Mouse (Mus musculus) midbrain, embryonic 16.5 days (tissue): ENCODE measurements at regions not wholly inside any gene's neighbourhood (a gene's known extent, or its start where the extent isn't known, plus 50 kb on each side); places are given as distances from the start of the nearest gene placed in this dataset.
A peak's percentile ranks its signal among the peaks of the same experiment; 100 is the strongest.

Source experiments
- ATAC-seq: fragments of 200-750 bp; cut with Nextera tagmentation; 2 replicates; pipeline ENCODE4 v1.8.0; 2017; ENCODE audit warnings: moderate TSS enrichment
- H3K27ac ChIP-seq: fragments of 300-500 bp; sonication (generic); 2 replicates; pipeline ENCODE4 v1.5.1; 2014; ENCODE audit warnings: mild to moderate bottlenecking, low read length, mixed read lengths
- H3K27me3 ChIP-seq: fragments of 300-500 bp; sonication (generic); 2 replicates; pipeline ENCODE4 v1.6.1; 2014; ENCODE audit warnings: low read depth, low read length, mixed read lengths; ENCODE audit not compliant: control insufficient read depth, insufficient read depth
- H3K36me3 ChIP-seq: fragments of 300-500 bp; sonication (generic); 2 replicates; pipeline ENCODE4 v1.6.1; 2014; ENCODE audit warnings: mild to moderate bottlenecking, low read length, moderate library complexity, mixed read lengths; ENCODE audit not compliant: control insufficient read depth, insufficient read depth
- H3K4me1 ChIP-seq: fragments of 300-500 bp; sonication (generic); 2 replicates; pipeline ENCODE4 v1.6.1; 2014; ENCODE audit warnings: mild to moderate bottlenecking, low read length, mixed read lengths; ENCODE audit not compliant: control insufficient read depth, insufficient read depth
- H3K4me2 ChIP-seq: fragments of 300-500 bp; sonication (generic); 2 replicates; pipeline ENCODE4 v1.6.1; 2014; ENCODE audit warnings: mild to moderate bottlenecking, low read length, mixed read lengths
- H3K4me3 ChIP-seq: fragments of 300-500 bp; sonication (generic); 2 replicates; pipeline ENCODE4 v1.5.1; 2014; ENCODE audit warnings: low read depth, mild to moderate bottlenecking, low read length, moderate library complexity, mixed read lengths
- H3K9ac ChIP-seq: fragments of 300-500 bp; sonication (generic); 2 replicates; pipeline ENCODE4 v1.6.1; 2014; ENCODE audit warnings: low read depth, low read length, mixed read lengths
- H3K9me3 ChIP-seq: fragments of 300-500 bp; sonication (generic); replicated peaks from 2 replicates; pipeline ENCODE4 v1.6.1; 2014; ENCODE audit warnings: mild to moderate bottlenecking, low read length, mixed read lengths; ENCODE audit not compliant: control insufficient read depth, poor library complexity, severe bottlenecking
- WGBS: fragments of 180-500 bp; shearing (Covaris S2); extraction: QIAGEN DNeasy Blood & Tissue Kit; methylation state at CpG from one replicate; pipeline ENCODE4 v1.1.7; 2014; 5-methylcytosine and 5-hydroxymethylcytosine counted together

GRCm38 (mm10) chr14:104813977-104814584 is 291.6 kb upstream of the Rnf219 start:
- no peaks in the 10 kb centered on the region for H3K9me3 ChIP-seq
- no peaks in the 10 kb centered on the region for H3K4me1 ChIP-seq
- no peaks in the 10 kb centered on the region for H3K27me3 ChIP-seq
- no peak overlapping the region for H3K27ac ChIP-seq
- H3K4me2 ChIP-seq: no peak overlapping the region
- ATAC-seq: peak; percentile 51; the same call in 1 of the 2 replicates
- 33% methylated on average over 10 of the region's 10 CpGs for WGBS
- no peaks in the 10 kb centered on the region for H3K36me3 ChIP-seq
- H3K4me3 ChIP-seq: no peak overlapping the region
- no peak overlapping the region for H3K9ac ChIP-seq

- WGBS: 78% methylated on average over 4 of the region's 4 CpGs
- Histone ChIP-seq H3K4me3 (no peak overlapping the region), H3K9me3 (no peaks in the 10 kb centered on the region), H3K36me3 (no peaks in the 10 kb centered on the region), H3K4me1 (no peaks in the 10 kb centered on the region), H3K27ac (no peak overlapping the region), H3K9ac (no peak overlapping the region), H3K27me3 (no peaks in the 10 kb centered on the region), H3K4me2 (no peak overlapping the region)
- no peak for ATAC-seq
Observed at GRCm38 (mm10) chr14:104812006-104812405, 289.6 kb upstream of the Rnf219 start.

- no peaks in the 10 kb centered on the region for H3K27me3 ChIP-seq
- no peak for ATAC-seq
- H3K9me3 ChIP-seq: no peaks in the 10 kb centered on the region
- no peaks in the 10 kb centered on the region for H3K4me1 ChIP-seq
- H3K27ac ChIP-seq: no peak overlapping the region
- no peak overlapping the region for H3K4me2 ChIP-seq
- no peaks in the 10 kb centered on the region for H3K36me3 ChIP-seq
- WGBS: 93% methylated on average over 10 of the region's 10 CpGs
- no peak overlapping the region for H3K9ac ChIP-seq
- H3K4me3 ChIP-seq: no peak overlapping the region
Observed at GRCm38 (mm10) chr14:104805332-104805731, 282.9 kb upstream of the Rnf219 start.

GRCm38 (mm10) chr14:104796348-104796965 is 274.0 kb upstream of the Rnf219 start:
- H3K4me3 ChIP-seq: no peak overlapping the region
- H3K4me1 ChIP-seq: no peaks in the 10 kb centered on the region
- H3K4me2 ChIP-seq: no peak overlapping the region
- H3K9ac ChIP-seq: no peak overlapping the region
- H3K27me3 ChIP-seq: no peaks in the 10 kb centered on the region
- no peaks in the 10 kb centered on the region for H3K36me3 ChIP-seq
- H3K9me3 ChIP-seq: no peaks in the 10 kb centered on the region
- ATAC-seq: no peak
- H3K27ac ChIP-seq: no peak overlapping the region
- WGBS: 84% methylated on average over 17 of the region's 17 CpGs

GRCm38 (mm10) chr14:104789346-104789745 is 266.9 kb upstream of the Rnf219 start:
- Histone ChIP-seq H3K9ac (no peak overlapping the region), H3K4me3 (no peak overlapping the region), H3K9me3 (no peaks in the 10 kb centered on the region), H3K36me3 (no peaks in the 10 kb centered on the region), H3K27ac (no peak overlapping the region), H3K4me2 (no peak overlapping the region), H3K27me3 (no peaks in the 10 kb centered on the region), H3K4me1 (no peaks in the 10 kb centered on the region)
- ATAC-seq: no peak
- 36% methylated on average over 3 of the region's 3 CpGs for WGBS

- no peak for ATAC-seq
- H3K4me1 ChIP-seq: no peaks in the 10 kb centered on the region
- 68% methylated on average over 12 of the region's 12 CpGs for WGBS
- no peaks in the 10 kb centered on the region for H3K9me3 ChIP-seq
- H3K4me2 ChIP-seq: no peak overlapping the region
- no peak overlapping the region for H3K27ac ChIP-seq
- no peak overlapping the region for H3K9ac ChIP-seq
- H3K36me3 ChIP-seq: no peaks in the 10 kb centered on the region
- H3K4me3 ChIP-seq: no peak overlapping the region
- no peaks in the 10 kb centered on the region for H3K27me3 ChIP-seq
Observed at GRCm38 (mm10) chr14:104785066-104785465, 262.6 kb upstream of the Rnf219 start.

GRCm38 (mm10) chr14:104769938-104770337 is 247.5 kb upstream of the Rnf219 start:
- Histone ChIP-seq H3K4me2 (no peak overlapping the region), H3K27ac (no peak overlapping the region), H3K4me1 (no peaks in the 10 kb centered on the region), H3K4me3 (no peak overlapping the region), H3K36me3 (no peaks in the 10 kb centered on the region), H3K9ac (no peak overlapping the region), H3K9me3 (no peaks in the 10 kb centered on the region), H3K27me3 (no peaks in the 10 kb centered on the region)
- 29% methylated on average over 4 of the region's 4 CpGs for WGBS
- no peak for ATAC-seq

- Histone ChIP-seq H3K27ac (no peak overlapping the region), H3K36me3 (no peaks in the 10 kb centered on the region), H3K9ac (no peak overlapping the region), H3K27me3 (no peaks in the 10 kb centered on the region), H3K4me3 (no peak overlapping the region), H3K4me2 (no peak overlapping the region), H3K9me3 (no peaks in the 10 kb centered on the region), H3K4me1 (no peaks in the 10 kb centered on the region)
- WGBS: 64% methylated on average over 3 of the region's 3 CpGs
- no peak for ATAC-seq
Observed at GRCm38 (mm10) chr14:104734213-104734612, 211.8 kb upstream of the Rnf219 start.

GRCm38 (mm10) chr14:104732036-104732435 is 209.6 kb upstream of the Rnf219 start:
- no peak overlapping the region for H3K4me2 ChIP-seq
- 19% methylated on average over 1 of the region's 1 CpGs for WGBS
- no peak for ATAC-seq
- H3K4me3 ChIP-seq: no peak overlapping the region
- no peaks in the 10 kb centered on the region for H3K27me3 ChIP-seq
- H3K4me1 ChIP-seq: no peaks in the 10 kb centered on the region
- H3K27ac ChIP-seq: no peak overlapping the region
- no peaks in the 10 kb centered on the region for H3K9me3 ChIP-seq
- H3K36me3 ChIP-seq: no peaks in the 10 kb centered on the region
- no peak overlapping the region for H3K9ac ChIP-seq
